Mouse (Mus musculus) right cerebral cortex, adult 18-20 months (tissue): ENCODE results near the gene Olfr362.
"Not testable (repeated sequence)": the region's sequence is repeated elsewhere in the genome, so short reads cannot be mapped to it uniquely, and the experiment has no call there.

ENCODE experiments used
- DNase-seq: peaks from one replicate; pipeline ENCODE4 v3.0.0; 2022; ENCODE audit warnings: mixed read lengths

Olfr362 gene

DNA sequence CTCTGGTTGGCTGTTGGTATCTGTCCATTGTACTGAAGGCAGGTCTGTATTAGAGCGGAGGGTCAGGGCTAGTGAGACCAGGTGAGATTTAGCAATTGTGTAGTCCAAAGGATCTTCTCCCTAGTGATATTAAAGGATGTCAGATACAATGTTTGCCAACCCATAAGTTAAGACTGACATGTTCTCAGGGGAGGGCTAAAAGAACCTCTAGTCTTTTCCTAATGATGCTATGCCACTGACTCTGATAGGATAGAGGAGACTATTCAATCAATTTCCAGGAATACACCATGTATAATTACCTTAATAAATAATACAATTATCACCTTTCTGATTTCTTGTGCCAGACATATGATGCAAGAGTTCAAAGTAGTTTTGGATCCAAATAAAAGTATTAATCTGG is at the start of gene Olfr362:
Olfr362 (minus strand) TSS at position 101 of the 400 bp plus-strand sequence.
- DNase-seq = no peak

DNA sequence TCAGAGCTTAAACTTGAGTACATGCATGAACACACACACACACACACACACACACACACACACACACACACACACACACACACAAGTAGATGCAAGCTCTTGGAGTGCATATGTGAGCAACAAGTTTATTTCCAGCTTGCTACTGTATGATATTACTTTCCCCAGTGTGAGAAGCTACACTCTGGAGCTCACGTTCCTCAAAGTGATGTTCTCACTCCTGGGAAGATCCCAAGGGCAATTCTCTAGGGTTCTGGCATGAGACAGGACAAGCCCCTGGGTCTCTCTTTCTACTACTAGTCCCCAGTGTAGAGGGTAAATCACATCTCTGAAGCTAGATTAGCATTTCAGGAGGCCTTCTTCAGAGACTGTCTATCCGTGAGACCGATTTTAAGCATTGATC is 21.3 kb upstream of the Olfr362 start, which contains the start of gene Olfr364-ps1:
Olfr364-ps1 (plus strand) TSS at position 301 of the 400 bp plus-strand sequence.
- DNase-seq = no peak

- not testable (repeated sequence) for DNase-seq
Measured at GRCm38 (mm10) chr2:37089190-37089589, 28.5 kb downstream of the Olfr362 start, which contains the start of gene Olfr361. Gene Olfr361, minus strand, starts transcription at chr2:37089290.

DNA sequence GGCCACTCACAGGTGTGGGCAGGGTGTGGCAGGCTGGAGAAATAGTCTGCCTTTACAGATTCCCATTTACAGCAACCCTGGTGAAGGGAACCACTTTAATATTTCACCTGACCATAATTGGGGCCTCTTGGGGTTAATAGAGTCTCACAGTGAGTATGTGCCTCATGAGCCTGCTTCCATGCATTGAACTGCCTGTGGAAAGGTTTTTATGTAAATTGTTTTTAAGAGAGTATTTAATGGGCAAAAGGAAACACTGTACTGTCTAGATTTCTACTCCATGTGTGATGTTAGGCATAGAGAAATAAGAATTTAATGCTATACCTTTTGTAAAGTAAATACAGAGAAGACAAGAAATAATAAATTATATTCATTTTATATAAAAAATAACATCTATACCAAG is 52.3 kb downstream of the Olfr362 start, which contains the start of gene Olfr360:
Olfr360 (plus strand) TSS at position 301 of the 400 bp plus-strand sequence.
- no peak for DNase-seq
